Mouse (Mus musculus) gastrocnemius, postnatal 10 days (tissue): ENCODE results near the gene Mapre1. TPM values are rescaled to one million over a fixed set of nuclear protein-coding genes. Genes with fewer than 3 reads are reported as not detected.

ENCODE experiments used
- DNase-seq: peaks from one replicate; pipeline ENCODE4 v3.0.0; 2021; ENCODE audit warnings: mixed read lengths
- total RNA-seq, 2 experiments: library from RNA; stranded (reverse); gene quantifications; 2 replicates each; pipeline ENCODE4 v1.2.3; 2021

The Mapre1 gene
- total RNA-seq, 2 experiments from 2014 or later = 77.6 to 87.5 TPM

GRCm38 (mm10) chr2:153778638-153779362 lies 37.7 kb downstream of the Mapre1 start:
- peak; percentile 83 for DNase-seq

- DNase-seq = no peak
Observed at GRCm38 (mm10) chr2:153779394-153779981, 38.4 kb downstream of the Mapre1 start, which contains the start of gene Efcab8. Efcab8 (plus strand) TSS chr2:153779931.

GRCm38 (mm10) chr2:153781181-153781580 lies 40.1 kb downstream of the Mapre1 start:
- DNase-seq = no peak

- peak; percentile 34 for DNase-seq
Observed at GRCm38 (mm10) chr2:153784668-153785067, 43.6 kb downstream of the Mapre1 start.

GRCm38 (mm10) chr2:153793366-153793765 lies 52.3 kb downstream of the Mapre1 start:
- no peak for DNase-seq

GRCm38 (mm10) chr2:153795090-153795489 lies 54.0 kb downstream of the Mapre1 start:
- no peak for DNase-seq

GRCm38 (mm10) chr2:153807464-153807863 lies 66.4 kb downstream of the Mapre1 start:
- peak; percentile 58 for DNase-seq

GRCm38 (mm10) chr2:153808146-153808545 lies 67.1 kb downstream of the Mapre1 start:
- DNase-seq = no peak

- DNase-seq = no peak
Observed at GRCm38 (mm10) chr2:153808841-153809240, 67.8 kb downstream of the Mapre1 start.

- no peak for DNase-seq
Observed at GRCm38 (mm10) chr2:153809921-153810320, 68.8 kb downstream of the Mapre1 start.

GRCm38 (mm10) chr2:153822005-153822543 lies 81.0 kb downstream of the Mapre1 start:
- no peak for DNase-seq

Other genes starting within 250 kb of the Mapre1 start
- not detected for gene 4930404H24Rik, start 248.5 kb upstream of the Mapre1 start, total RNA-seq
- 1 to 10 TPM; 4.3 to 6.3 TPM for gene Nol4l, start 211.3 kb upstream of the Mapre1 start, total RNA-seq
- gene Commd7, start 108.5 kb upstream of the Mapre1 start, total RNA-seq = 10 to 100 TPM; 16.6 to 21.5 TPM
- 1 to 10 TPM; 1.3 to 3.1 TPM for gene Dnmt3b, start 91.8 kb upstream of the Mapre1 start, total RNA-seq
- not detected for gene Dnmt3c, start 44.6 kb upstream of the Mapre1 start, total RNA-seq
- under 1 TPM; 0.26 to 0.50 TPM for gene Efcab8, start 38.7 kb downstream of the Mapre1 start, total RNA-seq
- not detected for gene Sun5, start 129.8 kb downstream of the Mapre1 start, total RNA-seq
- gene Bpifb2, start 133.8 kb downstream of the Mapre1 start, total RNA-seq = not detected
- gene Bpifb6, start 159.1 kb downstream of the Mapre1 start, total RNA-seq = not detected
- gene Bpifb3, start 177.0 kb downstream of the Mapre1 start, total RNA-seq = not detected
- not detected for gene Bpifb4, start 196.9 kb downstream of the Mapre1 start, total RNA-seq
- gene Bpifa6, start 233.7 kb downstream of the Mapre1 start, total RNA-seq = not detected